Mouse (Mus musculus) erythroblast, embryonic 14.5 days (primary cell): ENCODE measurements around the gene Rptor.

Experiments used
- GATA1 ChIP-seq: IDR thresholded peaks from 2 replicates; pipeline ENCODE4 v1.6.1; 2012; ENCODE audit warnings: low read length, inconsistent platforms, mixed read lengths
- TAL1 ChIP-seq: IDR thresholded peaks from 3 replicates; pipeline ENCODE4 v1.6.1; 2012; ENCODE audit warnings: low read length, inconsistent platforms, mixed read lengths

- TF ChIP-seq TAL1 = no peak
- no peak for TF ChIP-seq GATA1
Observed at GRCm38 (mm10) chr11:119770985-119771384, 168.3 kb downstream of the Rptor start.
